Mouse (Mus musculus) midbrain, postnatal 0 days (tissue): Measurements from ENCODE around the gene Rasal1. TPM values are rescaled to one million over a fixed set of nuclear protein-coding genes. Genes with fewer than 3 reads are reported as not detected.
A peak's percentile ranks its signal among the peaks of the same experiment; 100 is the strongest.

ENCODE experiments used
- ATAC-seq: fragments of 200-750 bp; cut with Nextera tagmentation; 2 replicates; pipeline ENCODE4 v1.8.0; 2017; ENCODE audit warnings: moderate number of reproducible peaks, mild to moderate bottlenecking, moderate TSS enrichment, moderate library complexity; ENCODE audit not compliant: low FRiP score
- DNase-seq: peaks from one replicate; pipeline ENCODE4 v3.0.0-alpha.2; 2015; ENCODE audit warnings: low spot score
- H3K27ac ChIP-seq: fragments of 300-500 bp; sonication (generic); 2 replicates; pipeline ENCODE4 v1.5.1; 2014; ENCODE audit warnings: low read depth, mild to moderate bottlenecking, low read length, mixed read lengths
- H3K27me3 ChIP-seq: fragments of 300-500 bp; sonication (generic); 2 replicates; pipeline ENCODE4 v1.6.1; 2014; ENCODE audit warnings: low read length, control low read depth, mixed read lengths; ENCODE audit not compliant: insufficient read depth
- H3K36me3 ChIP-seq: fragments of 300-500 bp; sonication (generic); 2 replicates; pipeline ENCODE4 v1.6.1; 2014; ENCODE audit warnings: low read length, control low read depth, mixed read lengths; ENCODE audit not compliant: insufficient read depth
- H3K4me1 ChIP-seq: fragments of 300-500 bp; sonication (generic); 2 replicates; pipeline ENCODE4 v1.6.1; 2014; ENCODE audit warnings: mild to moderate bottlenecking, control low read depth, antibody characterized with exemption, low read length, mixed read lengths; ENCODE audit not compliant: insufficient read depth
- H3K4me2 ChIP-seq: fragments of 300-500 bp; sonication (generic); 2 replicates; pipeline ENCODE4 v1.6.1; 2014; ENCODE audit warnings: low read depth, mild to moderate bottlenecking, low read length, mixed read lengths; ENCODE audit not compliant: poor library complexity, severe bottlenecking
- H3K4me3 ChIP-seq: fragments of 300-500 bp; sonication (generic); 2 replicates; pipeline ENCODE4 v1.5.1; 2014; ENCODE audit warnings: low read depth, mild to moderate bottlenecking, low read length, moderate library complexity
- H3K9ac ChIP-seq: fragments of 300-500 bp; sonication (generic); replicated peaks from 2 replicates; pipeline ENCODE4 v1.6.1; 2014; ENCODE audit warnings: mild to moderate bottlenecking, low read length, moderate library complexity, mixed read lengths; ENCODE audit not compliant: poor library complexity, severe bottlenecking
- H3K9me3 ChIP-seq: fragments of 300-500 bp; sonication (generic); 2 replicates; pipeline ENCODE4 v1.6.1; 2016; ENCODE audit warnings: low read length, control low read depth
- CTCF ChIP-seq: IDR thresholded peaks from 2 replicates; pipeline ENCODE4 v1.5.1; 2016; ENCODE audit warnings: antibody characterized with exemption, mild to moderate bottlenecking
- WGBS: fragments of 180-500 bp; shearing (Covaris S2); extraction: QIAGEN DNeasy Blood & Tissue Kit; methylation state at CpG from one replicate; pipeline ENCODE4 v1.1.7; 2014; 5-methylcytosine and 5-hydroxymethylcytosine counted together
- polyA plus RNA-seq: library from polyadenylated mRNA; unstranded; fragments of >200 nt; fragmentation: Nextera tagmentation; extraction: Ambion mirVana; gene quantifications from 2 replicates; pipeline ENCODE4 v1.2.1, GENCODE M21; 2015
- total RNA-seq: library from RNA; depleted of rRNA; stranded (reverse); fragments of >200 nt; gene quantifications from 2 replicates; pipeline ENCODE4 v1.2.3, GENCODE M21; 2014

The Rasal1 gene
- total and polyA plus RNA-seq, 2 experiments from 2014 or later, result 9.9 to 24.7 TPM

GRCm38 (mm10) chr5:120706976-120707375, 58.4 kb downstream of the Rasal1 start:
- DNase-seq (no peak), ATAC-seq (no peak)
- Histone ChIP-seq H3K4me2 (peak overlapping the region; percentile 84), H3K27me3 (no peaks in the 10 kb centered on the region), H3K9ac (peak overlapping the region; percentile 44; the same call in 1 of the 2 replicates), H3K4me3 (peak overlapping the region; percentile 28), H3K27ac (no peak overlapping the region), H3K4me1 (peaks cover 25% of the 10 kb centered on the region), H3K36me3 (no peaks in the 10 kb centered on the region; the same call in 1 of the 2 replicates), H3K9me3 (no peaks in the 10 kb centered on the region)
- WGBS, result 30% methylated on average over 13 of the region's 13 CpGs
- no peak for TF ChIP-seq CTCF

GRCm38 (mm10) chr5:120710161-120710825, 61.7 kb downstream of the Rasal1 start:
- peak; percentile 1; the same call in 1 of the 2 replicates for TF ChIP-seq CTCF
- peak overlapping the region; percentile 83 for H3K27ac ChIP-seq
- peak overlapping the region; percentile 84 for H3K4me2 ChIP-seq
- no peaks in the 10 kb centered on the region; the same call in 1 of the 2 replicates for H3K36me3 ChIP-seq
- H3K27me3 ChIP-seq, result no peaks in the 10 kb centered on the region
- WGBS, result 1% methylated on average over 40 of the region's 40 CpGs
- H3K4me1 ChIP-seq, result peaks cover 25% of the 10 kb centered on the region
- H3K4me3 ChIP-seq, result peak overlapping the region; percentile 89
- DNase-seq (peak; percentile 69), ATAC-seq (peak; percentile 39)
- H3K9ac ChIP-seq, result peak overlapping the region; percentile 99
- no peaks in the 10 kb centered on the region for H3K9me3 ChIP-seq

DNA sequence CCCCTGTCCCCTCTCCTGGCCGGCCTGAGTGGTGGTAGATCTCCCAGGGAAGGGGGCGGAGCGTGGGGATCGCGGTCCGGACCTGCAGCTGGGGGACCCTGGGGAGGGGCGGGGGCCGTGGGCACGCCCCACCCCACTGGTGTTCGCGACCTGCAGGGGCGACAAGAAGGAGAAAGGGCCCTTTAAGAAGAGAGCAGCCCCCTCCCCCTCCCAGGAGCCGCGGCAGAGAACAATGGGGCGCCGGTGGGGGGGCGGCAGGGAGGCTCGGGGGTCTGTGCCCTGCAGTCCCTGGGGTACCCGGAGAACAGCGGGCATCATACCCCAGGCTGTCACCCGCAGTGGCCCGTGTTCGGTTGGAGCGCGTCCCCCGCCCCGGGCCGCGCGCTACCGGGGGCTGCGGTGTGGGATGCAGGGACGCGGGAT, 62.2 kb downstream of the Rasal1 start:
- Histone ChIP-seq H3K4me3 (peak overlapping the region; percentile 89), H3K36me3 (no peaks in the 10 kb centered on the region), H3K27ac (peak overlapping the region; percentile 83), H3K4me2 (peak overlapping the region; percentile 84), H3K4me1 (peaks cover 25% of the 10 kb centered on the region), H3K9me3 (no peaks in the 10 kb centered on the region), H3K27me3 (no peaks in the 10 kb centered on the region), H3K9ac (peak overlapping the region; percentile 99)
- DNase-seq, result peak; percentile 37
- 2% methylated on average over 33 of the region's 34 CpGs for WGBS
- peak; percentile 51 for ATAC-seq
- TF ChIP-seq CTCF, result no peak

GRCm38 (mm10) chr5:120711416-120711815, 62.8 kb downstream of the Rasal1 start:
- Histone ChIP-seq H3K27ac (peak overlapping the region; percentile 83), H3K27me3 (no peaks in the 10 kb centered on the region), H3K4me2 (peak overlapping the region; percentile 84), H3K9ac (peak overlapping the region; percentile 99), H3K9me3 (no peaks in the 10 kb centered on the region), H3K36me3 (no peaks in the 10 kb centered on the region), H3K4me3 (peak overlapping the region; percentile 89), H3K4me1 (peaks cover 25% of the 10 kb centered on the region)
- ATAC-seq (peak; percentile 44; the same call in 1 of the 2 replicates), DNase-seq (peak; percentile 73)
- no peak for TF ChIP-seq CTCF
- 1% methylated on average over 39 of the region's 43 CpGs for WGBS

- Histone ChIP-seq H3K9me3 (no peaks in the 10 kb centered on the region), H3K27me3 (no peaks in the 10 kb centered on the region), H3K4me1 (peaks cover 22% of the 10 kb centered on the region), H3K4me2 (peak within 1 kb of the TSS; percentile 84), H3K36me3 (no peaks in the 10 kb centered on the region), H3K27ac (peak within 1 kb of the TSS; percentile 83), H3K4me3 (peak within 1 kb of the TSS; percentile 89), H3K9ac (peak within 1 kb of the TSS; percentile 99)
- 22% methylated on average over 3 of the region's 3 CpGs for WGBS
- TF ChIP-seq CTCF, result no peak
- DNase-seq (no peak), ATAC-seq (no peak)
These were observed 63.2 kb downstream of the Rasal1 start, which contains the start of gene Dtx1 for GRCm38 (mm10) chr5:120711827-120712226. Gene Dtx1, minus strand, starts transcription at chr5:120711927.

DNA sequence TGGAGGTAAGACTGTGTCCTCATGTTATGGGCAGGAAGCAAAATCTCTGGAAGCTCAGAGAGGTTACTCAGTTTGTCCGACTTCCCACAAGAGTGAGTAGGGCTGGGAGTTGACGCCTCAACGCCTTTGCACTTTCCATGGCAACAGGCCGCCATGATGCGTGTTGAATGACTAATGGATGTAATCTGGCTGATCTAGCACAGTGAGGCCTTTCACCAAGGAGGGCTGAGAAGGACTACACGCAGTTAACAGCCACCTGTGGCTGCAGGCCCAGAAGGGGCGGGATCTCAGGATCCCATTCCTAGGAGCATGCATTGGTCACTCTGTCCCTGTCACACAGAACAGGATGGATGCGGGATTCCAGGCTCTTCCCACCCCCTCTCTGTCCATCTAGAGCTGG, 64.1 kb downstream of the Rasal1 start:
- H3K4me2 ChIP-seq, result no peak overlapping the region
- DNase-seq, result peak; percentile 72
- peaks cover 17% of the 10 kb centered on the region for H3K4me1 ChIP-seq
- H3K27me3 ChIP-seq, result no peaks in the 10 kb centered on the region
- no peak overlapping the region for H3K9ac ChIP-seq
- no peaks in the 10 kb centered on the region for H3K36me3 ChIP-seq
- H3K9me3 ChIP-seq, result no peaks in the 10 kb centered on the region
- no peak for TF ChIP-seq CTCF
- H3K4me3 ChIP-seq, result no peak overlapping the region
- H3K27ac ChIP-seq, result no peak overlapping the region
- ATAC-seq, result no peak
- 63% methylated on average over 8 of the region's 8 CpGs for WGBS
